Mouse (Mus musculus) intestine, postnatal 0 days (tissue): ENCODE data around the gene Hist1h2aa. TPM values are rescaled to one million over a fixed set of nuclear protein-coding genes. Genes with fewer than 3 reads are reported as not detected.

Experiments
- ATAC-seq: fragments of 200-750 bp; cut with Nextera tagmentation; 2 replicates; pipeline ENCODE4 v1.8.0; 2017; ENCODE audit warnings: mild to moderate bottlenecking, moderate TSS enrichment, moderate library complexity
- H3K27ac ChIP-seq: fragments of 300-500 bp; sonication (generic); 2 replicates; pipeline ENCODE4 v1.5.1; 2014; ENCODE audit warnings: mild to moderate bottlenecking, low read depth, low read length, moderate library complexity
- H3K27me3 ChIP-seq: fragments of 300-500 bp; sonication (generic); replicated peaks from 2 replicates; pipeline ENCODE4 v1.6.1; 2014; ENCODE audit warnings: low read length, mixed read lengths; ENCODE audit not compliant: control insufficient read depth, insufficient read depth
- H3K36me3 ChIP-seq: fragments of 300-500 bp; sonication (generic); 2 replicates; pipeline ENCODE4 v1.6.1; 2014; ENCODE audit warnings: mild to moderate bottlenecking, moderate library complexity; ENCODE audit not compliant: control insufficient read depth, insufficient read depth
- H3K4me1 ChIP-seq: fragments of 300-500 bp; sonication (generic); replicated peaks from 2 replicates; pipeline ENCODE4 v1.6.1; 2014; ENCODE audit warnings: antibody characterized with exemption, low read length, mixed read lengths; ENCODE audit not compliant: control insufficient read depth, insufficient read depth
- H3K4me2 ChIP-seq: fragments of 300-500 bp; sonication (generic); replicated peaks from 2 replicates; pipeline ENCODE4 v1.6.1; 2014; ENCODE audit warnings: low read depth, mild to moderate bottlenecking, moderate library complexity
- H3K4me3 ChIP-seq: fragments of 300-500 bp; sonication (generic); 2 replicates; pipeline ENCODE4 v1.5.1; 2014; ENCODE audit warnings: low read depth, low read length
- H3K9ac ChIP-seq: fragments of 300-500 bp; sonication (generic); 2 replicates; pipeline ENCODE4 v1.6.1; 2014; ENCODE audit warnings: mild to moderate bottlenecking, low read depth, low read length
- H3K9me3 ChIP-seq: fragments of 300-500 bp; sonication (generic); 2 replicates; pipeline ENCODE4 v1.6.1; 2016; ENCODE audit warnings: mixed run types; ENCODE audit not compliant: control insufficient read depth
- CTCF ChIP-seq: sonication (generic); IDR thresholded peaks from 2 replicates; pipeline ENCODE4 v1.5.1; 2016; ENCODE audit warnings: low read depth, mild to moderate bottlenecking, control low read depth, antibody characterized with exemption, moderate library complexity
- WGBS: fragments of 180-500 bp; shearing (Covaris S2); extraction: QIAGEN DNeasy Blood & Tissue Kit; methylation state at CpG from one replicate; pipeline ENCODE4 v1.1.7; 2014; 5-methylcytosine and 5-hydroxymethylcytosine counted together
- polyA plus RNA-seq: library from polyadenylated mRNA; unstranded; fragments of >200 nt; fragmentation: Nextera tagmentation; extraction: Ambion mirVana; gene quantifications from 2 replicates; pipeline ENCODE4 v1.2.1, GENCODE M21; 2015

Hist1h2aa gene
- polyA plus RNA-seq, 1 experiment from 2014 or later, result not detected

GRCm38 (mm10) chr13:23916132-23916531 is 18.1 kb upstream of the Hist1h2aa start:
- H3K4me1 ChIP-seq, result 0 out of 2 replicates have a peak, but pooled peaks cover 4% of the 10 kb centered on the region
- H3K27me3 ChIP-seq, result no peaks in the 10 kb centered on the region
- no peak overlapping the region for H3K9ac ChIP-seq
- no peak overlapping the region for H3K4me3 ChIP-seq
- ATAC-seq, result no peak
- no peak overlapping the region for H3K27ac ChIP-seq
- H3K9me3 ChIP-seq, result no peaks in the 10 kb centered on the region
- H3K4me2 ChIP-seq, result no peak overlapping the region
- 93% methylated on average over 1 of the region's 1 CpGs for WGBS
- no peak for TF ChIP-seq CTCF
- H3K36me3 ChIP-seq, result no peaks in the 10 kb centered on the region

GRCm38 (mm10) chr13:23917674-23918073 is 16.6 kb upstream of the Hist1h2aa start:
- ATAC-seq, result peak; percentile 56
- 12% methylated on average over 4 of the region's 4 CpGs for WGBS

GRCm38 (mm10) chr13:23925792-23926191 is 8.5 kb upstream of the Hist1h2aa start:
- H3K4me1 ChIP-seq, result 0 out of 2 replicates have a peak, but pooled peaks cover 4% of the 10 kb centered on the region
- H3K27me3 ChIP-seq, result no peaks in the 10 kb centered on the region
- no peak for TF ChIP-seq CTCF
- H3K27ac ChIP-seq, result no peak overlapping the region
- no peak overlapping the region for H3K4me3 ChIP-seq
- H3K36me3 ChIP-seq, result no peaks in the 10 kb centered on the region
- no peak for ATAC-seq
- 78% methylated on average over 2 of the region's 2 CpGs for WGBS
- no peaks in the 10 kb centered on the region for H3K9me3 ChIP-seq
- no peak overlapping the region for H3K9ac ChIP-seq
- no peak overlapping the region for H3K4me2 ChIP-seq

More at GRCm38 (mm10) chr13:23917674-23918073, 16.6 kb upstream of the Hist1h2aa start:
- 0 out of 2 replicates have a peak, but pooled peaks cover 4% of the 10 kb centered on the region for H3K4me1 ChIP-seq
- H3K36me3 ChIP-seq, result no peaks in the 10 kb centered on the region
- no peak overlapping the region for H3K4me3 ChIP-seq
- H3K9ac ChIP-seq, result no peak overlapping the region
- H3K4me2 ChIP-seq, result no peak overlapping the region
- no peaks in the 10 kb centered on the region for H3K9me3 ChIP-seq
- H3K27me3 ChIP-seq, result no peaks in the 10 kb centered on the region
- no peak for TF ChIP-seq CTCF
- H3K27ac ChIP-seq, result no peak overlapping the region

- Histone ChIP-seq H3K27ac (no peak overlapping the region), H3K36me3 (no peaks in the 10 kb centered on the region), H3K27me3 (no peaks in the 10 kb centered on the region), H3K4me1 (0 out of 2 replicates have a peak, but pooled peaks cover 4% of the 10 kb centered on the region), H3K9me3 (no peaks in the 10 kb centered on the region), H3K4me3 (no peak overlapping the region), H3K9ac (no peak overlapping the region), H3K4me2 (peak overlapping the region; percentile 41)
- no peak for TF ChIP-seq CTCF
- peak; percentile 68 for ATAC-seq
- WGBS, result 38% methylated on average over 3 of the region's 3 CpGs
Observed at GRCm38 (mm10) chr13:23928637-23929036, 5.6 kb upstream of the Hist1h2aa start.

GRCm38 (mm10) chr13:23930461-23930860 is 3.8 kb upstream of the Hist1h2aa start:
- Histone ChIP-seq H3K27me3 (no peaks in the 10 kb centered on the region), H3K4me1 (0 out of 2 replicates have a peak, but pooled peaks cover 4% of the 10 kb centered on the region), H3K27ac (no peak overlapping the region), H3K4me2 (peak overlapping the region; percentile 41; the same call in 1 of the 2 replicates), H3K36me3 (no peaks in the 10 kb centered on the region), H3K9ac (no peak overlapping the region), H3K9me3 (no peaks in the 10 kb centered on the region), H3K4me3 (no peak overlapping the region)
- WGBS, result 66% methylated on average over 9 of the region's 9 CpGs
- peak; percentile 58; the same call in 1 of the 2 replicates for ATAC-seq
- TF ChIP-seq CTCF, result no peak

- no peaks in the 10 kb centered on the region for H3K9me3 ChIP-seq
- H3K4me2 ChIP-seq, result peak overlapping the region; percentile 41; the same call in 1 of the 2 replicates
- H3K36me3 ChIP-seq, result no peaks in the 10 kb centered on the region
- H3K27me3 ChIP-seq, result no peaks in the 10 kb centered on the region
- H3K27ac ChIP-seq, result no peak overlapping the region
- TF ChIP-seq CTCF, result no peak
- H3K4me1 ChIP-seq, result 0 out of 2 replicates have a peak, but pooled peaks cover 4% of the 10 kb centered on the region
- no peak overlapping the region for H3K4me3 ChIP-seq
- ATAC-seq, result peak; percentile 45
- 63% methylated on average over 11 of the region's 11 CpGs for WGBS
- no peak overlapping the region for H3K9ac ChIP-seq
Observed at GRCm38 (mm10) chr13:23930904-23931303, 3.4 kb upstream of the Hist1h2aa start.
